Mouse (Mus musculus): ENCODE measurements around the gene Chrna9.

DNA sequence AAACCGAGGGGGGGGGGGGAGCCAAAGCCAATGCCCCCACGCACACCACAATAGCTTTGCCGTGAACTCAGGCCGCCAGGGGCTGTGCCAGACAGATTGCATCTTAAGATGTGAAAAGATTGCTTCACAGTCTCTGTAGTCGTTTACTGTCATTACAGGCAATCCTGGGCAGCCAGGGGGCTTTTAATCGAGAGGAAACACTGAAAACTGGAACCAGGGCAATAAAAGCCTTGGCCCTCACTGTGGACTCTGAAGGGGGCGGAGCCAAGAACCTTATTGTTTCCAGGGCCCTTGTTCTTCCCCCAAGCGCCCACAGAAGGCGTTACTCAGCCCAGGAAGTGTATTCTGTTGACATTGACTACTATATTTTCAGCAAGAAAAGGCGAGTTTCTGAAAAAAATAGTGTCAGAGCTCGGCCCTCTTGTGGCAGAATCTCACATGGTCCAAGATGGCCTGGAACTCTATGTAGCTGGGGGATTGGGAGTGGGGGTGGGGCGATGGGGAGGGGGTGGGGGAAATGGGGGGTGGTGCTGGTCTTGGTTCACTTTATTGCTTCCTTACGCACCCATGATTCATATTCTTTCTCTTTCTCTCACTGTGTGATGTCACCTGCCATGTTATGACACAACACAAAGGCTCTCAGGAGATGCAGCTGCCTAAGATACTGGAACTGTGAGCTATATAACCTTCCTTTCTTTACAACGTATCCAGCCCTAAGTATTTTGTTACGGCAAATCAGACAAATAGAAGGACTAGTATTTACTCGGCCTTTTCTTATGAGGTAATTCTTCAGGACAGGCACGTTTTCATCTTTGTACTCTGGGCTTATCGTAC is 16.2 kb downstream of the Chrna9 start:
- no peak for TF ChIP-seq POLR2A (IDR thresholded peaks at IDR 0.05; ENCODE audit: insufficient read length, low read depth)
- no peak for TF ChIP-seq USF1 (IDR thresholded peaks at IDR 0.05; ENCODE audit: low read depth)
- no peak for TF ChIP-seq POLR2AphosphoS2 (IDR thresholded peaks at IDR 0.05; ENCODE audit: insufficient read length, low read depth)
- TF ChIP-seq MAX (IDR thresholded peaks at IDR 0.05; ENCODE audit: low read depth) = no peak
